Mouse (Mus musculus) frontal cortex, postnatal 10 days (tissue): ENCODE results near the gene Cysltr2.

Experiments
- DNase-seq, 2 experiments: peaks; one replicate each; pipeline ENCODE4 v3.0.0; 2022; ENCODE audit warnings: low spot score in 2 of 2, mixed read lengths in 1 of 2

The Cysltr2 gene

GRCm38 (mm10) chr14:72985113-72985512, 63.8 kb downstream of the Cysltr2 start:
- no peak for DNase-seq

GRCm38 (mm10) chr14:72983456-72983855, 65.5 kb downstream of the Cysltr2 start:
- DNase-seq = peak; percentile 69 to 81

DNA sequence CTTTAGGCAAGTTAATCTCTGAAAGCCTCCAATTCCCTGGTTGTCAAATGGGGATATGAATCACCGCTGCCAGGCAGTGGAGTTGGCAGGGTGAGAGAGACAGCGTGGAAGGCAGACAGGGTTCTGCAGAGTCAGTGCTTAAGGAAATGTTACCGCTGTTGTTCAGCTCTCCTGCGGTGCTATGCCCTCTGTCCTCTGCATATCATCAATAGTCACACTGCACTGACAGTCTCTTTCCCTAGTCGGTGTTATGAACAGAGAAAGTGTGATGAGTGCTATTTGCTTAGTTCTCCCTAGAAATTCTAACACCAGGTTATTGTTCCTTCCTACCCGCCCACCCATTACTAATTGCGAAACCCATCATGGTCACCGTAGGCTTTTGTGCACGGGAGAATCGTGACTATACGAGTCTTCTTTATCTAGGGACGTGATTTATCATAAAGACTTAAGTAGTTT, 65.9 kb downstream of the Cysltr2 start:
- DNase-seq = no peak

GRCm38 (mm10) chr14:72980761-72981160, 68.2 kb downstream of the Cysltr2 start:
- no peak for DNase-seq

DNA sequence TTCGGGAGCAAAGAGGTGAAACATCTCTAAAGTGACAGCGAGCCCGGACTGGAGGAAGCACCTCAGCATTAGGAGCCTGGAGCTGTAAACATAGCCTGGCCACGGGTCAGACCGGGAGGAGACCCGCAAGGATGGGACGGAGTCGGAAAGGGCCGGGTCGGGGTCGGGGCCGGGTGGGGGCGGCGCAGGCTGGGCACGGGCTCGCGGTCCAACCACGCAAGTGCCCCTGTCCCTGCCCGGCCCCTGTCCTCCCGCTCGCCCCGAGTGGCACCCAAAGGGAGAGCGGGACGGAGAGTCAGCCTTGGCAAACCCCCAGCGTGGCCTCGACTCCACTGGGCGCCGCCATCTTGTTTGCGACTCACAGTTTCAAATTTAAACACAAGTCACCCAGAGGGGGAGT, 68.8 kb downstream of the Cysltr2 start:
- no peak for DNase-seq

GRCm38 (mm10) chr14:72976111-72976510, 72.8 kb downstream of the Cysltr2 start:
- no peak for DNase-seq
